Mouse (Mus musculus): ENCODE results near the gene Cdk5.

- TF ChIP-seq CTCF (IDR thresholded peaks at IDR 0.05) (no peak), EP300 (IDR thresholded peaks at IDR 0.05) (no peak; the same call in 1 of the 2 replicates)
These were observed 863 bp upstream of the Cdk5 start for GRCm38 (mm10) chr5:24424004-24424781.
